Mouse (Mus musculus): ENCODE data around the gene Adh1.

DNA sequence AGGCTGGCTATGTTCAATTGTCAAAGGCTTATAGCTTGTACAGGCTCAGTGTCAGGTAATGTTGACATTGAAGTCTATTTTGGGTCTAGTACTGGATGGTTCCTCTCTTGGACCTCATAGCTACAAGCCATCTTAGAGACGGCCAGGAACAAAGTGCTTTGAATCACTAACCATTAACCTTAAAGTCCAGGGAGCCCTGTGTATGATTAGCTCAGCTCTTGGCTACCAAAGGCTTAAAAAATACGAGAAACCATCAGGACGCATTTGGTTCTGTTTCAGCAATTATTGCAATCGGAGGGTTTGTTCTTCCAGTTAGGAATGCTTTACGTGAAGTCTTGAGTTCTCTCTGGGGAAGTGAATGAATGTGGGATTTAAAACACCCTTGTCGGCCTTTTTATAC, 17.9 kb upstream of the Adh1 start:
- no peak for TF ChIP-seq EP300 (IDR thresholded peaks at IDR 0.05; ENCODE audit: low read depth)
- no peak for TF ChIP-seq CTCF (IDR thresholded peaks at IDR 0.05; ENCODE audit: low read depth)

Measured in liver, embryonic 14.5 days (tissue).